Mouse (Mus musculus) heart, embryonic 13.5 days (tissue): ENCODE measurements around the gene Gpr152. TPM values are rescaled to one million over a fixed set of nuclear protein-coding genes. Genes with fewer than 3 reads are reported as not detected.

ENCODE experiments used
- ATAC-seq: fragments of 200-750 bp; cut with Nextera tagmentation; 2 replicates; pipeline ENCODE4 v1.8.0; 2017; ENCODE audit warnings: moderate TSS enrichment; ENCODE audit not compliant: insufficient number of reproducible peaks, low FRiP score, low TSS enrichment; ENCODE audit errors: extremely low read depth
- H3K27ac ChIP-seq: fragments of 300-500 bp; sonication (generic); replicated peaks from 2 replicates; pipeline ENCODE4 v1.5.1; 2015; ENCODE audit warnings: moderate library complexity, mild to moderate bottlenecking, inconsistent platforms
- H3K27me3 ChIP-seq: fragments of 300-500 bp; sonication (generic); replicated peaks from 2 replicates; pipeline ENCODE4 v1.6.1; 2015; ENCODE audit warnings: mild to moderate bottlenecking, inconsistent platforms
- H3K36me3 ChIP-seq: fragments of 300-500 bp; sonication (generic); 2 replicates; pipeline ENCODE4 v1.6.1; 2015; ENCODE audit warnings: mild to moderate bottlenecking, inconsistent platforms
- H3K4me1 ChIP-seq: fragments of 300-500 bp; sonication (generic); 2 replicates; pipeline ENCODE4 v1.6.1; 2015; ENCODE audit warnings: inconsistent platforms
- H3K4me2 ChIP-seq: fragments of 300-500 bp; sonication (generic); 2 replicates; pipeline ENCODE4 v1.6.1; 2015; ENCODE audit warnings: inconsistent platforms, mild to moderate bottlenecking, moderate library complexity
- H3K4me3 ChIP-seq: fragments of 300-500 bp; sonication (generic); 2 replicates; pipeline ENCODE4 v1.5.1; 2015; ENCODE audit warnings: moderate library complexity, mild to moderate bottlenecking, inconsistent platforms
- H3K9ac ChIP-seq: fragments of 300-500 bp; sonication (generic); 2 replicates; pipeline ENCODE4 v1.6.1; 2015; ENCODE audit warnings: inconsistent platforms, mild to moderate bottlenecking, moderate library complexity
- H3K9me3 ChIP-seq: fragments of 300-500 bp; sonication (generic); 2 replicates; pipeline ENCODE4 v1.6.1; 2016; ENCODE audit warnings: inconsistent platforms
- WGBS: fragments of 180-500 bp; shearing (Covaris S2); methylation state at CpG from one replicate; pipeline ENCODE4 v1.1.7; 2015; ENCODE audit warnings: mixed read lengths; 5-methylcytosine and 5-hydroxymethylcytosine counted together
- polyA plus RNA-seq: library from polyadenylated mRNA; unstranded; fragments of >200 nt; fragmentation: Nextera tagmentation; extraction: Ambion mirVana; gene quantifications from 2 replicates; pipeline ENCODE4 v1.2.1, GENCODE M21; 2015

Gene Gpr152
- polyA plus RNA-seq = not detected in 2 replicates

GRCm38 (mm10) chr19:4139446-4139845 lies at the start of gene Gpr152:
Gene Gpr152 (plus strand): TSS chr19:4139787.
- Histone ChIP-seq H3K9me3 (no peaks in the 10 kb centered on the region), H3K4me3 (no peak within 1 kb of the TSS), H3K4me2 (no peak within 1 kb of the TSS), H3K27ac (no peak within 1 kb of the TSS), H3K4me1 (0 out of 2 replicates have a peak, but pooled peaks cover 3% of the 10 kb centered on the region), H3K36me3 (no peaks in the 10 kb centered on the region), H3K9ac (peak within 1 kb of the TSS; percentile 28), H3K27me3 (peaks cover 19% of the 10 kb centered on the region; the same call in 1 of the 2 replicates)
- WGBS = 77% methylated on average over 2 of the region's 2 CpGs
- ATAC-seq = no peak

DNA sequence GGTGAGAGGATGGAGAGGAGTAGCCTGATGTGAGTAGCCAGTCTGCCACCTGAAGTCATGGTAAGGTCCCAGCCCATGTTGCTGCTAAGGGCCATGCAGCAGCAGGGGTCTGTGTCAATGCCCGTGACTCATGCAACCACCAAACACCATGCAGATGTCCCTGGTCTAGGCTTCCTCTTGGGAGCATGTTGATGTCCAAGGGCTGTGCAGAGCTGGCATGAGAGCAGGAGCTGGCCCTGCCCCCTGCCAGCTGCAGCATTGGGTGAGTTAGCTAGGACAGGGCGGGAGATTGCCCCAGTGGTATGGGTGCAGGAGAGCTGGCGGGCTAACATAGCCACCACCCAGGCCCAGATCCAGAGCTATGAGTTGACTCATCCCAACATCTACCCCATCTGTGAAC lies 49.1 kb upstream of the Gpr152 start:
- Histone ChIP-seq H3K4me3 (no peak overlapping the region), H3K36me3 (no peaks in the 10 kb centered on the region), H3K9ac (no peak overlapping the region), H3K27me3 (peaks cover 31% of the 10 kb centered on the region), H3K27ac (no peak overlapping the region), H3K4me1 (peaks cover 10% of the 10 kb centered on the region), H3K4me2 (no peak overlapping the region), H3K9me3 (no peaks in the 10 kb centered on the region)
- 72% methylated on average over 3 of the region's 3 CpGs for WGBS
- ATAC-seq = no peak

DNA sequence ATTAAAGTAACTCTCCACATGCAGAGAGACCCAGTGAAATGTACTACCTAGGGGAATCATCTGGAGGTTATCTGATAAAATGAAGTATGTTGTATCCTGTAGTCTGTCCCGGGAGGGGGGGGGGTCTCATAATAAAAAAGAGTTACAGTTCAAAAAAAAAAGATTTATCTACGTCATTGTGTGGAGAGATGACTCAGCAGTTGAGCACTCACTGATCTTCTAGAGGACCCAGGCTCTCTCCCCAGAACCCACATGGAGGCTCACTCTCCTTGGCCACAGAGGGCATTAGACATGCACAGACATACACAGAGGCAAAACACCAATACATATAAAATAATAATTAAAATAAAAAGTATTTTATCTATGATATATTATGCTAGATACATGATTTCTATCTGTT lies 48.2 kb upstream of the Gpr152 start:
- Histone ChIP-seq H3K27ac (no peak overlapping the region), H3K9ac (no peak overlapping the region), H3K4me1 (peaks cover 15% of the 10 kb centered on the region), H3K4me3 (no peak overlapping the region), H3K27me3 (peaks cover 23% of the 10 kb centered on the region), H3K36me3 (no peaks in the 10 kb centered on the region), H3K9me3 (no peaks in the 10 kb centered on the region), H3K4me2 (no peak overlapping the region)
- no peak for ATAC-seq
- WGBS = 47% methylated on average over 2 of the region's 2 CpGs

- Histone ChIP-seq H3K9ac (no peak overlapping the region), H3K4me2 (no peak overlapping the region), H3K4me3 (no peak overlapping the region), H3K9me3 (no peaks in the 10 kb centered on the region), H3K4me1 (peaks cover 16% of the 10 kb centered on the region), H3K36me3 (no peaks in the 10 kb centered on the region), H3K27ac (no peak overlapping the region), H3K27me3 (peaks cover 23% of the 10 kb centered on the region)
- 79% methylated on average over 3 of the region's 3 CpGs for WGBS
- no peak for ATAC-seq
These were observed 46.8 kb upstream of the Gpr152 start for GRCm38 (mm10) chr19:4092750-4093149.

DNA sequence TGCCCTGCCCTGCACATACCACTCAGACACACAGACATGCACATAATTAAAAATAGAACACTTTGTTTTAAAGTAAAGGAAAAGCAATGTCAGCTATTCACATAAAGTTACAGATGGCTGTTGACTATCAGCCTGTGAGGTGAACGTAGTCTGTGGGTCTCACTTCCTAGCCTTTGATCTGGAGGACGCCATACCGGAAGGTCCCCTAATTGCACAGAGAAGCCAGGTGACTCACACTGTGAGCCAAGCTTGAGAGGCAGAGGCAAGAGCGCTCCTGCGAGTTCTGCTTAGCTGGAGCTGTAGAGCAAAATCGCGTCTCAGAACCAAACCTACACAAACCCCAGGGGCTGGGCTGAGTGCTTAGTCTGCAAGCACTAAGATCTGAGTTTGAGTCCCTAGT lies 45.8 kb upstream of the Gpr152 start:
- Histone ChIP-seq H3K27me3 (peaks cover 16% of the 10 kb centered on the region), H3K9me3 (no peaks in the 10 kb centered on the region), H3K4me2 (no peak overlapping the region), H3K36me3 (no peaks in the 10 kb centered on the region), H3K4me3 (no peak overlapping the region), H3K4me1 (peaks cover 24% of the 10 kb centered on the region), H3K9ac (no peak overlapping the region), H3K27ac (no peak overlapping the region)
- WGBS = 66% methylated on average over 7 of the region's 7 CpGs
- no peak for ATAC-seq

GRCm38 (mm10) chr19:4094348-4094747 lies 45.2 kb upstream of the Gpr152 start:
- Histone ChIP-seq H3K9ac (no peak overlapping the region), H3K27ac (no peak overlapping the region), H3K9me3 (no peaks in the 10 kb centered on the region), H3K4me2 (no peak overlapping the region), H3K4me3 (no peak overlapping the region), H3K27me3 (peaks cover 10% of the 10 kb centered on the region), H3K4me1 (peaks cover 29% of the 10 kb centered on the region), H3K36me3 (no peaks in the 10 kb centered on the region)
- 78% methylated on average over 3 of the region's 3 CpGs for WGBS
- no peak for ATAC-seq

DNA sequence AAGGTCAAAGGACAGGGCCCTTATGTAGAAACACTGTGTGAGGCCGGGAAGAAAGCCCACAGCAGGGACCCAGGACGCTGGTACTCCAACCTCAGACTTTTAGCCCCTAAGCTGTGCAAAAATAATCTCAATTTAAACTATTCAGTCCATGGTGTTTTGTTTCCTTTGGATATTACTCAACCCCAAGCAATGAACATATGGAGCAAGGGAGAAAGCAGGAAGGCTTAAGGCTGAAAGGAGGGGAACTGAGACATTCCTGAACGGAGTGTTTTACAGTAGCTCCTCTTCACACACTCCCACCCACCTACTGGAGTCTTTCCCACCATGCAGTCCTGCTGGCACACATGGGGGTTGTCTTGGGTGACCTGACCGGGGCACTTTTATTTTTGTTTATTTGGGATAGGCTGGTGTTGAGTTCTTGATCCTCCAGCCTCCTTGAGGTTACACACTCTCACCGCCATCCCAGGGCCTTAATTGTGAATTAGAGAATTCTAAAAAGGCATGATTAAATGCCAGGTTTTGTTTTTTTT lies 44.7 kb upstream of the Gpr152 start:
- no peak for ATAC-seq
- Histone ChIP-seq H3K4me3 (no peak overlapping the region), H3K27me3 (peaks cover 6% of the 10 kb centered on the region; the same call in 1 of the 2 replicates), H3K27ac (no peak overlapping the region), H3K9me3 (no peaks in the 10 kb centered on the region), H3K4me1 (peaks cover 34% of the 10 kb centered on the region), H3K4me2 (no peak overlapping the region), H3K36me3 (no peaks in the 10 kb centered on the region), H3K9ac (no peak overlapping the region)
- 70% methylated on average over 5 of the region's 5 CpGs for WGBS

GRCm38 (mm10) chr19:4095802-4096201 lies 43.8 kb upstream of the Gpr152 start:
- Histone ChIP-seq H3K9me3 (no peaks in the 10 kb centered on the region), H3K27me3 (peaks cover 13% of the 10 kb centered on the region), H3K27ac (no peak overlapping the region), H3K36me3 (no peaks in the 10 kb centered on the region), H3K4me1 (peaks cover 44% of the 10 kb centered on the region), H3K4me3 (0 out of 2 replicates have a peak overlapping the region, but pooled peaks have one; percentile 76), H3K9ac (no peak overlapping the region), H3K4me2 (peak overlapping the region; percentile 80; the same call in 1 of the 2 replicates)
- WGBS = 60% methylated on average over 3 of the region's 3 CpGs
- ATAC-seq = no peak

- ATAC-seq = peak; percentile 89
- H3K4me1 ChIP-seq = peaks cover 49% of the 10 kb centered on the region
- under 1% methylated on average over 65 of the region's 65 CpGs for WGBS
- H3K9ac ChIP-seq = peak within 1 kb of the TSS; percentile 82
- H3K4me3 ChIP-seq = peak within 1 kb of the TSS; percentile 76
- peak within 1 kb of the TSS; percentile 87 for H3K27ac ChIP-seq
- no peaks in the 10 kb centered on the region for H3K36me3 ChIP-seq
- H3K4me2 ChIP-seq = peak within 1 kb of the TSS; percentile 80
- no peaks in the 10 kb centered on the region for H3K9me3 ChIP-seq
- peaks cover 24% of the 10 kb centered on the region for H3K27me3 ChIP-seq
These were observed 42.7 kb upstream of the Gpr152 start, which contains the start of gene Cdk2ap2 for GRCm38 (mm10) chr19:4096642-4097440. Gene Cdk2ap2 (plus strand): TSS chr19:4097182.

DNA sequence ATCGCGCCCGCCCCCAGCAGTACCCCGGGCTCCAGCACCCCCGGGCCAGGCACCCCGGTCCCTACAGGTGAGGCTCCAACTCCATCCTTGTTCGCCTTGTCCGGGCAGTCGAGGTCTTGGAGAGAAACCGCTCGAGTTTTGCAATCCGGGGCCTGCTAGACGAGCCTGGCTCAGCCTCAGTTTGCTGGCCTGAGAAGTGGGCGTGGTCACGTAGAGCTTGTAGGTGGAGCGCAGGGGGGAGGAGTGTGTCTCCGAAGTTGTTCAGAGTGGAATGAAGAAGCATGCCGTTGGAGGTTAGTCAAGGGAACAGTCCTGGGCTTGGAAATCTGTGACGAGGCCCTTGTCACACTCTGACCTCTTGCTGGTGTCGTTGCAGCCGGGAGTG lies 42.2 kb upstream of the Gpr152 start:
- Histone ChIP-seq H3K4me3 (peak overlapping the region; percentile 76), H3K27ac (peak overlapping the region; percentile 76), H3K4me2 (peak overlapping the region; percentile 80), H3K4me1 (peaks cover 49% of the 10 kb centered on the region), H3K9me3 (no peaks in the 10 kb centered on the region), H3K9ac (peak overlapping the region; percentile 79), H3K36me3 (0 out of 2 replicates have a peak, but pooled peaks cover 3% of the 10 kb centered on the region), H3K27me3 (peaks cover 30% of the 10 kb centered on the region)
- ATAC-seq = peak; percentile 48
- WGBS = 2% methylated on average over 21 of the region's 21 CpGs

DNA sequence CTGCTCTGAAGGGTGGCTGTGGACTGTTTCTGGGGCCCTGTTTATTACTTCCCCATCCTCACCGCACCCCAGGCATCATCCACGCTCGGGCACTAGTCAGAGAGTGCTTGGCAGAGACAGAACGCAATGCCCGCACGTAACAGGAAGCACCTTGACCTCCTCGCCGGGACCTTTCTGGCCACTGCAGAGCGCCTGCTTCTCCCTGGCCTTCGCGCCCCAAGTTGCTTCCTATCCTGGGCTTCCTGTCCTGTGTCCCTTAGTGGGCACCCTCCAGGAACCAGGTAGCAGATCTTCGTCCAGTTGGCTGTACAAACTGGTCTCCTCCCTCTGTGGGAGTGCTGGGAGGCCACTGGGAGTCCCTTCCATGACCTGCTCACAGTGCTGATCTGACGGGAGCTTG lies 41.2 kb upstream of the Gpr152 start:
- H3K4me2 ChIP-seq = peak overlapping the region; percentile 80
- H3K4me1 ChIP-seq = peaks cover 49% of the 10 kb centered on the region
- 89% methylated on average over 13 of the region's 13 CpGs for WGBS
- ATAC-seq = no peak
- H3K36me3 ChIP-seq = peaks cover 9% of the 10 kb centered on the region; the same call in 1 of the 2 replicates
- H3K9ac ChIP-seq = no peak overlapping the region
- no peak overlapping the region for H3K27ac ChIP-seq
- H3K27me3 ChIP-seq = peaks cover 34% of the 10 kb centered on the region
- H3K9me3 ChIP-seq = no peaks in the 10 kb centered on the region
- H3K4me3 ChIP-seq = no peak overlapping the region
